Mouse (Mus musculus): ENCODE data around the gene Anxa11. TPM values are rescaled to one million over a fixed set of nuclear protein-coding genes. Genes with fewer than 3 reads are reported as not detected.

The Anxa11 gene
- polyA plus RNA-seq, 1 experiment from 2014 or later, result 4.3 TPM

- no peak overlapping the region for H3K9ac ChIP-seq (ENCODE audit: low read depth, low read length)
- 69% methylated on average over 8 of the region's 8 CpGs for WGBS
- no peak for ATAC-seq (ENCODE audit: low FRiP score)
- no peaks in the 10 kb centered on the region for H3K4me1 ChIP-seq (replicated peaks; ENCODE audit: control insufficient read depth, insufficient read depth, low read length)
- H3K27me3 ChIP-seq (ENCODE audit: control insufficient read depth, insufficient read depth, low read length), result no peaks in the 10 kb centered on the region
- H3K4me2 ChIP-seq (replicated peaks; ENCODE audit: low read depth, low read length), result no peak overlapping the region
- no peak overlapping the region for H3K4me3 ChIP-seq (ENCODE audit: low read depth, low read length)
- no peak overlapping the region for H3K27ac ChIP-seq (ENCODE audit: low read depth, low read length)
- H3K36me3 ChIP-seq (ENCODE audit: control insufficient read depth, insufficient read depth, low read length), result no peaks in the 10 kb centered on the region
- DNase-seq (ENCODE audit: low spot score), result no peak
- no peaks in the 10 kb centered on the region for H3K9me3 ChIP-seq (ENCODE audit: control insufficient read depth, low read length)
Measured at GRCm38 (mm10) chr14:25855241-25855885, 13.4 kb downstream of the Anxa11 start.

- Histone ChIP-seq H3K9ac (ENCODE audit: low read depth, low read length) (no peak overlapping the region), H3K27me3 (ENCODE audit: control insufficient read depth, insufficient read depth, low read length) (no peaks in the 10 kb centered on the region), H3K27ac (ENCODE audit: low read depth, low read length) (no peak overlapping the region), H3K4me1 (replicated peaks; ENCODE audit: control insufficient read depth, insufficient read depth, low read length) (no peaks in the 10 kb centered on the region), H3K4me2 (replicated peaks; ENCODE audit: low read depth, low read length) (no peak overlapping the region), H3K9me3 (ENCODE audit: control insufficient read depth, low read length) (no peaks in the 10 kb centered on the region), H3K4me3 (ENCODE audit: low read depth, low read length) (no peak overlapping the region), H3K36me3 (ENCODE audit: control insufficient read depth, insufficient read depth, low read length) (no peaks in the 10 kb centered on the region)
- ATAC-seq (ENCODE audit: low FRiP score), result no peak
- WGBS, result 56% methylated on average over 3 of the region's 3 CpGs
- no peak for DNase-seq (ENCODE audit: low spot score)
Measured at GRCm38 (mm10) chr14:25857168-25857621, 15.2 kb downstream of the Anxa11 start.

- WGBS, result 86% methylated on average over 8 of the region's 8 CpGs
- DNase-seq (ENCODE audit: low spot score) (no peak), ATAC-seq (ENCODE audit: low FRiP score) (no peak)
- Histone ChIP-seq H3K36me3 (ENCODE audit: control insufficient read depth, insufficient read depth, low read length) (no peaks in the 10 kb centered on the region), H3K4me1 (replicated peaks; ENCODE audit: control insufficient read depth, insufficient read depth, low read length) (no peaks in the 10 kb centered on the region), H3K4me3 (ENCODE audit: low read depth, low read length) (no peak overlapping the region), H3K27me3 (ENCODE audit: control insufficient read depth, insufficient read depth, low read length) (no peaks in the 10 kb centered on the region), H3K9ac (ENCODE audit: low read depth, low read length) (no peak overlapping the region), H3K27ac (ENCODE audit: low read depth, low read length) (no peak overlapping the region), H3K9me3 (ENCODE audit: control insufficient read depth, low read length) (no peaks in the 10 kb centered on the region), H3K4me2 (replicated peaks; ENCODE audit: low read depth, low read length) (no peak overlapping the region)
Measured at GRCm38 (mm10) chr14:25857940-25858339, 16.0 kb downstream of the Anxa11 start.

GRCm38 (mm10) chr14:25861771-25862530, 20.0 kb downstream of the Anxa11 start:
- no peak overlapping the region for H3K4me3 ChIP-seq (ENCODE audit: low read depth, low read length)
- H3K4me1 ChIP-seq (replicated peaks; ENCODE audit: control insufficient read depth, insufficient read depth, low read length), result no peaks in the 10 kb centered on the region
- no peak for ATAC-seq (ENCODE audit: low FRiP score)
- H3K36me3 ChIP-seq (ENCODE audit: control insufficient read depth, insufficient read depth, low read length), result no peaks in the 10 kb centered on the region
- H3K4me2 ChIP-seq (replicated peaks; ENCODE audit: low read depth, low read length), result no peak overlapping the region
- no peaks in the 10 kb centered on the region for H3K27me3 ChIP-seq (ENCODE audit: control insufficient read depth, insufficient read depth, low read length)
- no peak overlapping the region for H3K27ac ChIP-seq (ENCODE audit: low read depth, low read length)
- no peak for DNase-seq (ENCODE audit: low spot score)
- no peak overlapping the region for H3K9ac ChIP-seq (ENCODE audit: low read depth, low read length)
- 90% methylated on average over 13 of the region's 13 CpGs for WGBS
- H3K9me3 ChIP-seq (ENCODE audit: control insufficient read depth, low read length), result no peaks in the 10 kb centered on the region

GRCm38 (mm10) chr14:25863721-25864120, 21.8 kb downstream of the Anxa11 start:
- DNase-seq (ENCODE audit: low spot score) (no peak), ATAC-seq (ENCODE audit: low FRiP score) (no peak)
- Histone ChIP-seq H3K4me3 (ENCODE audit: low read depth, low read length) (no peak overlapping the region), H3K9me3 (ENCODE audit: control insufficient read depth, low read length) (no peaks in the 10 kb centered on the region), H3K4me1 (replicated peaks; ENCODE audit: control insufficient read depth, insufficient read depth, low read length) (no peaks in the 10 kb centered on the region), H3K9ac (ENCODE audit: low read depth, low read length) (no peak overlapping the region), H3K36me3 (ENCODE audit: control insufficient read depth, insufficient read depth, low read length) (no peaks in the 10 kb centered on the region), H3K27me3 (ENCODE audit: control insufficient read depth, insufficient read depth, low read length) (no peaks in the 10 kb centered on the region), H3K27ac (ENCODE audit: low read depth, low read length) (no peak overlapping the region), H3K4me2 (replicated peaks; ENCODE audit: low read depth, low read length) (no peak overlapping the region)
- WGBS, result 90% methylated on average over 2 of the region's 2 CpGs

- Histone ChIP-seq H3K4me1 (replicated peaks; ENCODE audit: control insufficient read depth, insufficient read depth, low read length) (no peaks in the 10 kb centered on the region), H3K9ac (ENCODE audit: low read depth, low read length) (no peak overlapping the region), H3K27me3 (ENCODE audit: control insufficient read depth, insufficient read depth, low read length) (no peaks in the 10 kb centered on the region), H3K36me3 (ENCODE audit: control insufficient read depth, insufficient read depth, low read length) (no peaks in the 10 kb centered on the region), H3K9me3 (ENCODE audit: control insufficient read depth, low read length) (no peaks in the 10 kb centered on the region), H3K4me2 (replicated peaks; ENCODE audit: low read depth, low read length) (no peak overlapping the region), H3K4me3 (ENCODE audit: low read depth, low read length) (no peak overlapping the region), H3K27ac (ENCODE audit: low read depth, low read length) (no peak overlapping the region)
- no peak for ATAC-seq (ENCODE audit: low FRiP score)
- 85% methylated on average over 5 of the region's 5 CpGs for WGBS
- DNase-seq (ENCODE audit: low spot score), result no peak
Measured at GRCm38 (mm10) chr14:25865251-25865650, 23.3 kb downstream of the Anxa11 start.

GRCm38 (mm10) chr14:25866384-25866783, 24.4 kb downstream of the Anxa11 start:
- ATAC-seq (ENCODE audit: low FRiP score) (no peak), DNase-seq (ENCODE audit: low spot score) (no peak)
- no peaks in the 10 kb centered on the region for H3K36me3 ChIP-seq (ENCODE audit: control insufficient read depth, insufficient read depth, low read length)
- H3K27me3 ChIP-seq (ENCODE audit: control insufficient read depth, insufficient read depth, low read length), result no peaks in the 10 kb centered on the region
- H3K4me1 ChIP-seq (replicated peaks; ENCODE audit: control insufficient read depth, insufficient read depth, low read length), result no peaks in the 10 kb centered on the region
- WGBS, result 89% methylated on average over 6 of the region's 6 CpGs
- no peak overlapping the region for H3K4me3 ChIP-seq (ENCODE audit: low read depth, low read length)
- no peaks in the 10 kb centered on the region for H3K9me3 ChIP-seq (ENCODE audit: control insufficient read depth, low read length)
- no peak overlapping the region for H3K4me2 ChIP-seq (replicated peaks; ENCODE audit: low read depth, low read length)
- H3K27ac ChIP-seq (ENCODE audit: low read depth, low read length), result no peak overlapping the region
- no peak overlapping the region for H3K9ac ChIP-seq (ENCODE audit: low read depth, low read length)

GRCm38 (mm10) chr14:25866832-25867231, 24.9 kb downstream of the Anxa11 start:
- WGBS, result 87% methylated on average over 11 of the region's 11 CpGs
- H3K27me3 ChIP-seq (ENCODE audit: control insufficient read depth, insufficient read depth, low read length), result no peaks in the 10 kb centered on the region
- no peak overlapping the region for H3K27ac ChIP-seq (ENCODE audit: low read depth, low read length)

GRCm38 (mm10) chr14:25867834-25868233, 25.9 kb downstream of the Anxa11 start:
- Histone ChIP-seq H3K36me3 (ENCODE audit: control insufficient read depth, insufficient read depth, low read length) (no peaks in the 10 kb centered on the region), H3K4me1 (replicated peaks; ENCODE audit: control insufficient read depth, insufficient read depth, low read length) (no peaks in the 10 kb centered on the region), H3K27me3 (ENCODE audit: control insufficient read depth, insufficient read depth, low read length) (no peaks in the 10 kb centered on the region), H3K4me2 (replicated peaks; ENCODE audit: low read depth, low read length) (no peak overlapping the region), H3K9ac (ENCODE audit: low read depth, low read length) (no peak overlapping the region), H3K9me3 (ENCODE audit: control insufficient read depth, low read length) (no peaks in the 10 kb centered on the region), H3K4me3 (ENCODE audit: low read depth, low read length) (no peak overlapping the region), H3K27ac (ENCODE audit: low read depth, low read length) (no peak overlapping the region)
- no peak for ATAC-seq (ENCODE audit: low FRiP score)
- WGBS, result 60% methylated on average over 6 of the region's 6 CpGs
- no peak for DNase-seq (ENCODE audit: low spot score)

More at GRCm38 (mm10) chr14:25866832-25867231, 24.9 kb downstream of the Anxa11 start:
- Histone ChIP-seq H3K4me2 (replicated peaks; ENCODE audit: low read depth, low read length) (no peak overlapping the region), H3K9ac (ENCODE audit: low read depth, low read length) (no peak overlapping the region), H3K4me3 (ENCODE audit: low read depth, low read length) (no peak overlapping the region), H3K9me3 (ENCODE audit: control insufficient read depth, low read length) (no peaks in the 10 kb centered on the region), H3K36me3 (ENCODE audit: control insufficient read depth, insufficient read depth, low read length) (no peaks in the 10 kb centered on the region), H3K4me1 (replicated peaks; ENCODE audit: control insufficient read depth, insufficient read depth, low read length) (no peaks in the 10 kb centered on the region)
- DNase-seq (ENCODE audit: low spot score) (no peak), ATAC-seq (ENCODE audit: low FRiP score) (no peak)

All from hindbrain, embryonic 11.5 days (tissue).